Mouse (Mus musculus): ENCODE data around the gene Atp5mpl. TPM values are rescaled to one million over a fixed set of nuclear protein-coding genes. Genes with fewer than 3 reads are reported as not detected.
"Not testable (repeated sequence)": the region's sequence is repeated elsewhere in the genome, so short reads cannot be mapped to it uniquely, and the experiment has no call there.

Atp5mpl gene
- polyA plus RNA-seq, 1 experiment from 2014 or later, result 689 TPM

GRCm38 (mm10) chr12:111944065-111944987, 22.5 kb downstream of the Atp5mpl start:
- peaks cover 20% of the 10 kb centered on the region for H3K4me1 ChIP-seq (ENCODE audit: control insufficient read depth, insufficient read depth, low read length)
- H3K4me2 ChIP-seq (replicated peaks; ENCODE audit: low read depth, low read length); H3K9me3 ChIP-seq (ENCODE audit: control insufficient read depth, low read length); H3K36me3 ChIP-seq (ENCODE audit: control insufficient read depth, insufficient read depth, low read length); H3K27me3 ChIP-seq (ENCODE audit: control insufficient read depth, insufficient read depth, low read length); H3K9ac ChIP-seq (ENCODE audit: low read depth, low read length); H3K4me3 ChIP-seq (ENCODE audit: low read length): not testable (repeated sequence)
- 58% methylated on average over 14 of the region's 20 CpGs for WGBS
- H3K27ac ChIP-seq (ENCODE audit: low read depth, low read length), result peak overlapping the region; percentile 72; the same call in 1 of the 2 replicates
- peak; percentile 61 for ATAC-seq (ENCODE audit: low FRiP score, low TSS enrichment)

- H3K4me2 ChIP-seq (replicated peaks; ENCODE audit: low read depth, low read length), result peak overlapping the region; percentile 19
- no peak overlapping the region for H3K4me3 ChIP-seq (ENCODE audit: low read length)
Observed at GRCm38 (mm10) chr12:111943421-111944064, 23.2 kb downstream of the Atp5mpl start.

GRCm38 (mm10) chr12:111938623-111939177, 28.1 kb downstream of the Atp5mpl start:
- WGBS, result 26% methylated on average over 1 of the region's 1 CpGs

More at GRCm38 (mm10) chr12:111943421-111944064, 23.2 kb downstream of the Atp5mpl start:
- peaks cover 24% of the 10 kb centered on the region for H3K4me1 ChIP-seq (ENCODE audit: control insufficient read depth, insufficient read depth, low read length)
- H3K9ac ChIP-seq (ENCODE audit: low read depth, low read length), result peak overlapping the region; percentile 31; the same call in 1 of the 2 replicates
- no peak for ATAC-seq (ENCODE audit: low FRiP score, low TSS enrichment)
- no peaks in the 10 kb centered on the region for H3K9me3 ChIP-seq (ENCODE audit: control insufficient read depth, low read length)
- WGBS, result 77% methylated on average over 10 of the region's 10 CpGs
- H3K36me3 ChIP-seq (ENCODE audit: control insufficient read depth, insufficient read depth, low read length), result no peaks in the 10 kb centered on the region
- no peaks in the 10 kb centered on the region for H3K27me3 ChIP-seq (ENCODE audit: control insufficient read depth, insufficient read depth, low read length)
- peak overlapping the region; percentile 55 for H3K27ac ChIP-seq (ENCODE audit: low read depth, low read length)

GRCm38 (mm10) chr12:111936706-111937550, 29.8 kb downstream of the Atp5mpl start:
- Histone ChIP-seq H3K4me3 (ENCODE audit: low read length) (no peak overlapping the region), H3K4me2 (replicated peaks; ENCODE audit: low read depth, low read length) (peak overlapping the region; percentile 10; the same call in 1 of the 2 replicates), H3K9ac (ENCODE audit: low read depth, low read length) (peak overlapping the region; percentile 31; the same call in 1 of the 2 replicates), H3K27me3 (ENCODE audit: control insufficient read depth, insufficient read depth, low read length) (no peaks in the 10 kb centered on the region), H3K27ac (ENCODE audit: low read depth, low read length) (peak overlapping the region; percentile 84), H3K9me3 (ENCODE audit: control insufficient read depth, low read length) (no peaks in the 10 kb centered on the region), H3K36me3 (ENCODE audit: control insufficient read depth, insufficient read depth, low read length) (no peaks in the 10 kb centered on the region), H3K4me1 (ENCODE audit: control insufficient read depth, insufficient read depth, low read length) (peaks cover 47% of the 10 kb centered on the region)
- 36% methylated on average over 24 of the region's 24 CpGs for WGBS
- ATAC-seq (ENCODE audit: low FRiP score, low TSS enrichment), result peak; percentile 60

More at GRCm38 (mm10) chr12:111938623-111939177, 28.1 kb downstream of the Atp5mpl start:
- peak; percentile 57 for ATAC-seq (ENCODE audit: low FRiP score, low TSS enrichment)
- Histone ChIP-seq H3K27me3 (ENCODE audit: control insufficient read depth, insufficient read depth, low read length) (no peaks in the 10 kb centered on the region), H3K27ac (ENCODE audit: low read depth, low read length) (peak overlapping the region; percentile 84; the same call in 1 of the 2 replicates), H3K9ac (ENCODE audit: low read depth, low read length) (no peak overlapping the region), H3K36me3 (ENCODE audit: control insufficient read depth, insufficient read depth, low read length) (no peaks in the 10 kb centered on the region), H3K4me3 (ENCODE audit: low read length) (no peak overlapping the region), H3K4me2 (replicated peaks; ENCODE audit: low read depth, low read length) (no peak overlapping the region), H3K9me3 (ENCODE audit: control insufficient read depth, low read length) (no peaks in the 10 kb centered on the region), H3K4me1 (ENCODE audit: control insufficient read depth, insufficient read depth, low read length) (peaks cover 44% of the 10 kb centered on the region)

- Histone ChIP-seq H3K9me3 (ENCODE audit: control insufficient read depth, low read length) (no peaks in the 10 kb centered on the region), H3K4me2 (replicated peaks; ENCODE audit: low read depth, low read length) (no peak overlapping the region), H3K4me3 (ENCODE audit: low read length) (no peak overlapping the region), H3K27me3 (ENCODE audit: control insufficient read depth, insufficient read depth, low read length) (no peaks in the 10 kb centered on the region), H3K4me1 (ENCODE audit: control insufficient read depth, insufficient read depth, low read length) (peaks cover 50% of the 10 kb centered on the region), H3K36me3 (ENCODE audit: control insufficient read depth, insufficient read depth, low read length) (no peaks in the 10 kb centered on the region), H3K27ac (ENCODE audit: low read depth, low read length) (no peak overlapping the region), H3K9ac (ENCODE audit: low read depth, low read length) (no peak overlapping the region)
- no peak for ATAC-seq (ENCODE audit: low FRiP score, low TSS enrichment)
- 81% methylated on average over 2 of the region's 2 CpGs for WGBS
Observed at GRCm38 (mm10) chr12:111933971-111934370, 32.8 kb downstream of the Atp5mpl start.

- Histone ChIP-seq H3K9me3 (ENCODE audit: control insufficient read depth, low read length) (no peaks in the 10 kb centered on the region), H3K27me3 (ENCODE audit: control insufficient read depth, insufficient read depth, low read length) (no peaks in the 10 kb centered on the region), H3K36me3 (ENCODE audit: control insufficient read depth, insufficient read depth, low read length) (no peaks in the 10 kb centered on the region), H3K9ac (ENCODE audit: low read depth, low read length) (0 out of 2 replicates have a peak overlapping the region, but pooled peaks have one; percentile 7), H3K4me3 (ENCODE audit: low read length) (no peak overlapping the region), H3K4me2 (replicated peaks; ENCODE audit: low read depth, low read length) (peak overlapping the region; percentile 10; the same call in 1 of the 2 replicates), H3K4me1 (ENCODE audit: control insufficient read depth, insufficient read depth, low read length) (peaks cover 51% of the 10 kb centered on the region), H3K27ac (ENCODE audit: low read depth, low read length) (peak overlapping the region; percentile 47; the same call in 1 of the 2 replicates)
- WGBS, result 38% methylated on average over 11 of the region's 11 CpGs
- ATAC-seq (ENCODE audit: low FRiP score, low TSS enrichment), result peak; percentile 41; the same call in 1 of the 2 replicates
Observed at GRCm38 (mm10) chr12:111933032-111933704, 33.6 kb downstream of the Atp5mpl start.

GRCm38 (mm10) chr12:111932513-111932912, 34.3 kb downstream of the Atp5mpl start:
- Histone ChIP-seq H3K4me2 (replicated peaks; ENCODE audit: low read depth, low read length) (no peak overlapping the region), H3K36me3 (ENCODE audit: control insufficient read depth, insufficient read depth, low read length) (no peaks in the 10 kb centered on the region), H3K27ac (ENCODE audit: low read depth, low read length) (peak overlapping the region; percentile 47; the same call in 1 of the 2 replicates), H3K9ac (ENCODE audit: low read depth, low read length) (no peak overlapping the region), H3K4me3 (ENCODE audit: low read length) (no peak overlapping the region), H3K4me1 (ENCODE audit: control insufficient read depth, insufficient read depth, low read length) (peaks cover 44% of the 10 kb centered on the region), H3K27me3 (ENCODE audit: control insufficient read depth, insufficient read depth, low read length) (no peaks in the 10 kb centered on the region), H3K9me3 (ENCODE audit: control insufficient read depth, low read length) (no peaks in the 10 kb centered on the region)
- WGBS, result 50% methylated on average over 3 of the region's 3 CpGs
- no peak for ATAC-seq (ENCODE audit: low FRiP score, low TSS enrichment)
